Mouse (Mus musculus) B cell, adult 2 months (primary cell): ENCODE results near the gene Brip1.
"Not testable (repeated sequence)": the region's sequence is repeated elsewhere in the genome, so short reads cannot be mapped to it uniquely, and the experiment has no call there.

Experiments used
- DNase-seq, 2 experiments: peaks; one replicate each; pipeline ENCODE4 v3.0.0; 2022

The Brip1 gene

GRCm38 (mm10) chr11:86201037-86201786 is at the start of gene Brip1:
Gene Brip1, minus strand, starts transcription at chr11:86201193.
- DNase-seq = peak; percentile 89 to 92

GRCm38 (mm10) chr11:86232446-86232845 is 31.5 kb upstream of the Brip1 start:
- DNase-seq = no peak

- peak; percentile 17 to 31 for DNase-seq
Observed at GRCm38 (mm10) chr11:86231781-86232350, 30.9 kb upstream of the Brip1 start.

- DNase-seq = peak; percentile 31 to 32
Observed at GRCm38 (mm10) chr11:86226646-86227180, 25.7 kb upstream of the Brip1 start.

- DNase-seq = no peak
Observed at GRCm38 (mm10) chr11:86225761-86226160, 24.8 kb upstream of the Brip1 start.

GRCm38 (mm10) chr11:86211803-86212202 is 10.8 kb upstream of the Brip1 start:
- DNase-seq = no peak

GRCm38 (mm10) chr11:86209123-86209522 is 8.1 kb upstream of the Brip1 start:
- DNase-seq = no peak

GRCm38 (mm10) chr11:86205876-86206275 is 4.9 kb upstream of the Brip1 start:
- no peak for DNase-seq

- DNase-seq = no peak
Observed at GRCm38 (mm10) chr11:86205031-86205430, 4.0 kb upstream of the Brip1 start.

- DNase-seq = peak in 1 of 2 experiments; percentile 12
Observed at GRCm38 (mm10) chr11:86201901-86202675, 1.1 kb upstream of the Brip1 start.

- peak in 1 of 2 experiments; percentile 5 for DNase-seq
Observed at GRCm38 (mm10) chr11:86200460-86201021, 452 bp downstream of the Brip1 start.

GRCm38 (mm10) chr11:86199733-86200132 is 1.3 kb downstream of the Brip1 start:
- no peak for DNase-seq

GRCm38 (mm10) chr11:86185224-86185623 is 15.8 kb downstream of the Brip1 start:
- not testable (repeated sequence) for DNase-seq

- no peak for DNase-seq
Observed at GRCm38 (mm10) chr11:86175833-86176232, 25.2 kb downstream of the Brip1 start.

- peak; percentile 70 to 76 for DNase-seq
Observed at GRCm38 (mm10) chr11:86174173-86174572, 26.8 kb downstream of the Brip1 start.

GRCm38 (mm10) chr11:86170743-86171142 is 30.2 kb downstream of the Brip1 start:
- no peak for DNase-seq

GRCm38 (mm10) chr11:86160251-86160650 is 40.7 kb downstream of the Brip1 start:
- DNase-seq = no peak

- no peak for DNase-seq
Observed at GRCm38 (mm10) chr11:86158950-86159349, 42.0 kb downstream of the Brip1 start.

GRCm38 (mm10) chr11:86155638-86156037 is 45.4 kb downstream of the Brip1 start:
- DNase-seq = no peak

- no peak for DNase-seq
Observed at GRCm38 (mm10) chr11:86131324-86131723, 69.7 kb downstream of the Brip1 start.

- DNase-seq = peak; percentile 22 to 26
Observed at GRCm38 (mm10) chr11:86117078-86117869, 83.7 kb downstream of the Brip1 start.

GRCm38 (mm10) chr11:86115955-86116354 is 85.0 kb downstream of the Brip1 start:
- DNase-seq = no peak
